Mouse (Mus musculus) ES-E14 (cell line): Measurements from ENCODE around the gene Alpl. TPM values are rescaled to one million over a fixed set of nuclear protein-coding genes. Genes with fewer than 3 reads are reported as not detected.
A peak's percentile ranks its signal among the peaks of the same experiment; 100 is the strongest.

Experiments used
- DNase-seq: peaks from one replicate; pipeline ENCODE4 v3.0.0-alpha.2; 2013; ENCODE audit warnings: low read depth, low spot score
- H3K27ac ChIP-seq: 2 replicates; pipeline ENCODE4 v1.5.1; 2012; ENCODE audit warnings: low read depth, mild to moderate bottlenecking, low read length, moderate library complexity, mixed read lengths; ENCODE audit not compliant: poor library complexity, insufficient read depth, severe bottlenecking
- H3K36me3 ChIP-seq: 2 replicates; pipeline ENCODE4 v1.6.1; 2012; ENCODE audit warnings: mild to moderate bottlenecking, low read length, moderate library complexity, mixed read lengths; ENCODE audit not compliant: control insufficient read depth, poor library complexity, insufficient read depth, severe bottlenecking
- H3K4me1 ChIP-seq, 2 experiments: fragments of 150-350 bp in 1 of 2; sonication (generic) in 1 of 2; 2 replicates each; pipeline ENCODE4 v1.6.1; 2012; ENCODE audit warnings: low read length in 2 of 2, mild to moderate bottlenecking in 1 of 2, mixed read lengths in 1 of 2; ENCODE audit not compliant: control insufficient read depth in 2 of 2, insufficient read depth in 2 of 2, poor library complexity in 1 of 2
- H3K4me3 ChIP-seq, 2 experiments: fragments of 150-350 bp in 1 of 2; sonication (generic) in 1 of 2; 2 replicates each; pipeline ENCODE4 v1.5.1; 2012; ENCODE audit warnings: low read length in 2 of 2, low read depth in 1 of 2, mild to moderate bottlenecking in 1 of 2, mixed read lengths in 1 of 2; ENCODE audit not compliant: insufficient read depth in 1 of 2, poor library complexity in 1 of 2, severe bottlenecking in 1 of 2
- H3K9ac ChIP-seq: 2 replicates; pipeline ENCODE4 v1.6.1; 2012; ENCODE audit warnings: low read depth, mild to moderate bottlenecking, low read length, mixed read lengths; ENCODE audit not compliant: poor library complexity, insufficient read depth, severe bottlenecking
- H3K9me3 ChIP-seq: fragments of 150-350 bp; sonication (generic); 2 replicates; pipeline ENCODE4 v1.6.1; 2012; ENCODE audit warnings: low read depth, mild to moderate bottlenecking, low read length; ENCODE audit not compliant: control insufficient read depth, insufficient read depth
- CHD2 ChIP-seq: IDR thresholded peaks from 2 replicates; pipeline ENCODE4 v1.6.1; 2014; ENCODE audit warnings: mild to moderate bottlenecking, low read depth, low read length, inconsistent platforms
- HCFC1 ChIP-seq: IDR thresholded peaks from 2 replicates; pipeline ENCODE4 v1.6.1; 2012; ENCODE audit warnings: low read length, inconsistent platforms, borderline replicate concordance; ENCODE audit not compliant: insufficient read depth
- MAFK ChIP-seq: IDR thresholded peaks from 2 replicates; pipeline ENCODE4 v1.6.1; 2014; ENCODE audit warnings: mild to moderate bottlenecking, low read depth, low read length, inconsistent platforms; ENCODE audit not compliant: insufficient read depth
- ZC3H11A ChIP-seq: IDR thresholded peaks from 2 replicates; pipeline ENCODE4 v1.6.1; 2012; ENCODE audit warnings: low read depth, mild to moderate bottlenecking, inconsistent platforms, low read length, borderline replicate concordance
- ZNF384 ChIP-seq: IDR thresholded peaks from 2 replicates; pipeline ENCODE4 v1.6.1; 2012; ENCODE audit warnings: low read depth, low read length, inconsistent platforms
- in situ Hi-C, 2 experiments: fragments of 600-800 bp; cut with MboI; formaldehyde crosslinking; loops; one replicate each; pipeline ENCODE4 v1.15.1; 2025; ENCODE audit warnings: low sequenced_read_pairs in 2 of 2, inconsistent platforms in 1 of 2; ENCODE audit not compliant: unreplicated experiment in 2 of 2
- total RNA-seq: library from RNA; depleted of rRNA; stranded (reverse); fragments of 300-350 nt; gene quantifications from 2 replicates; pipeline ENCODE4 v1.2.3, GENCODE M21; 2012

The Alpl gene
- total RNA-seq, 1 experiment: 234 TPM

DNA sequence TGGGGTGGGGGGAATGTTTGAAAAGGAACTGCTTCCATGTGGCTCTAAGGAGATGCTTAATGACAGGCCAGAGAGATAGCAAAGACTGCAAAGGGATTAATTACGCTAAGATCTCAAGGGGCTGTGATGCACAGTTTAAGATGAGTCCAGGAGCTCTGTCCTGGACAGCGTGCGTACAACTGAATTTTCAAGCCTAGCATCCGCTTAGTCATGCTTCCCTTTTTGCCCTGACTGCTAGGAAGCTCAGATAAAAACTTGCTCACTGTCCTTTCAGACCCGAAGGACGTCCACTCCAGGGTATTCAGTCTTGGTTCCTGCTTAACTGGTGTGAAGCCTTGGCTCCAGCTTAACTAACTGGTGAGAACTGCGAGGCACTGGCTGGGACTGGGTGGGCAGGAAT, 55.8 kb downstream of the Alpl start:
- Histone ChIP-seq H3K4me1 (peaks cover 1 to 19% of the 10 kb centered on the region in 2 experiments; a peak in 2 of 4 replicates), H3K4me3 (no peak overlapping the region), H3K9me3 (no peaks in the 10 kb centered on the region), H3K36me3 (peaks cover 20% of the 10 kb centered on the region), H3K27ac (no peak overlapping the region), H3K9ac (no peak overlapping the region)
- TF ChIP-seq HCFC1: no peak
- no peak for TF ChIP-seq CHD2
- TF ChIP-seq ZC3H11A: no peak
- no peak for TF ChIP-seq MAFK
- TF ChIP-seq ZNF384: no peak
- in situ Hi-C loops: no loop called here
- no peak for DNase-seq

DNA sequence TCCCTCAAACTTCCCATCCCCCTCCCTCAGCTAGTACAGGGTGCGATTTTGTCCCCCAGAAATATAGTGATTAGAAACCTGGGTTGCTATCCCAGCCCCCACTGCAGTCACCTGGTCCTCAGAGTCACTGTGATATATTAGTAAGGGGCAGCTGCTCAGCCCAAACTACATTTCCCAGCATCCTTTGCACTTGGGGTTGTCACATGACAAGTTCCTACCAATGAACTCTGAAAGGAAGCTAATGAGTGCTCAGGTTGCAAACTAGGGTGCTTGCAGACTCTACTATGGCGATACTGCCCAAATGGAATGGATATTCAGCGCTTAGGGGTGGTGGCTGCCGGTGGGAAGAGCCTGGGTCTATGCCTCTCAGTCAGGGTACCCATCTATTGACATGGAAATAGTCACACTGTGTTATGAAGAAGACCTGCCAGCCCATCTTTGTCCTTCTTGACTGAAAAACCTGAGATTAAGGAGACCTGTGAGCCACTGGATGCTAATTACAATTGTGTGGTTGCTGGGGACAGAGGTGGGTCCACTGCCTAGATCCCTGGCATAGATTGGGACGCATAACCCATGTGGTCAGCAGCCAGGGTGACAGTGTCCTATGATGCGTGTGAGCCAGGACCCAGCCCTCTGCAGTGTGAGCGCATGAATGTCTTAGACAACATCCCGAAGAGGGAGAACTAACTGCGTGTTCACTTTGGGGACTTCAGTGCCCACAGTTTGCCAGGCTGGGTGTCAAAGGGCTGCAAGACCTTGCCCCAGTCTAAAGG, 56.8 kb downstream of the Alpl start:
- peaks cover 1 to 17% of the 10 kb centered on the region in 2 experiments; a peak in 2 of 4 replicates for H3K4me1 ChIP-seq
- H3K27ac ChIP-seq: no peak overlapping the region
- peak; percentile 54 for DNase-seq
- no peaks in the 10 kb centered on the region for H3K9me3 ChIP-seq
- H3K36me3 ChIP-seq: peaks cover 16% of the 10 kb centered on the region
- no peak for TF ChIP-seq ZNF384
- TF ChIP-seq ZC3H11A: no peak
- TF ChIP-seq HCFC1: peak; percentile 98
- TF ChIP-seq MAFK: no peak
- TF ChIP-seq CHD2: peak; percentile 70
- in situ Hi-C loops: loop anchor here in 1 of 2 experiments (10.0 kb wide), 2 partner anchors 95 to 205 kb away; no protein-coding TSS in a partner anchor
- H3K9ac ChIP-seq: no peak overlapping the region
- peak overlapping the region in 1 of 2 experiments; percentile 42; a peak in 1 of 4 replicates for H3K4me3 ChIP-seq

DNA sequence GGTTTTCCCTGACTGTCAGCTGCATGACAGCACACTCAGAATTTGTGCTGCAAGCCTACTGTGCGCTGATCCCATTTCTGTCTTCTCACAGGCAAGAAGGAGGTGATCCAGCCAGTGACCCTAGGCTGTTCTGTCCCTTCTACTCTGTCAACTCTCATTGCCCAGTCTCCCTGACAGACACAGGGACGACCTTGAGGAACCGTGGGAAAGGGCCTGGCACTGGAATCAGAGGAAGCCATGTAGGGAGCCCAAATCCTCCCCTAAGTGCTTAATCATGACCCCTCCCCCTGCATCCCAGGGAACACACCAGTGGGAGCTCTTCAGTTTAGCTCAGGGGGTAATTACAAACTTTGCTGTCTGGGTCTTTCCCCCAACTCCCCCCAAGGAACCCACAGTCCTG, 58.4 kb downstream of the Alpl start:
- no peak for TF ChIP-seq ZC3H11A
- TF ChIP-seq MAFK: no peak
- TF ChIP-seq CHD2: no peak
- no peak for TF ChIP-seq ZNF384
- no peak for TF ChIP-seq HCFC1
- in situ Hi-C loops: loop anchor here in 1 of 2 experiments (10.0 kb wide), 2 partner anchors 97 to 207 kb away; no protein-coding TSS in a partner anchor
- H3K36me3 ChIP-seq: peaks cover 4% of the 10 kb centered on the region
- no peak overlapping the region for H3K27ac ChIP-seq
- peaks cover 1 to 8% of the 10 kb centered on the region in 2 experiments; a peak in 2 of 4 replicates for H3K4me1 ChIP-seq
- H3K4me3 ChIP-seq: no peak overlapping the region
- no peaks in the 10 kb centered on the region for H3K9me3 ChIP-seq
- H3K9ac ChIP-seq: no peak overlapping the region
- DNase-seq: no peak

DNA sequence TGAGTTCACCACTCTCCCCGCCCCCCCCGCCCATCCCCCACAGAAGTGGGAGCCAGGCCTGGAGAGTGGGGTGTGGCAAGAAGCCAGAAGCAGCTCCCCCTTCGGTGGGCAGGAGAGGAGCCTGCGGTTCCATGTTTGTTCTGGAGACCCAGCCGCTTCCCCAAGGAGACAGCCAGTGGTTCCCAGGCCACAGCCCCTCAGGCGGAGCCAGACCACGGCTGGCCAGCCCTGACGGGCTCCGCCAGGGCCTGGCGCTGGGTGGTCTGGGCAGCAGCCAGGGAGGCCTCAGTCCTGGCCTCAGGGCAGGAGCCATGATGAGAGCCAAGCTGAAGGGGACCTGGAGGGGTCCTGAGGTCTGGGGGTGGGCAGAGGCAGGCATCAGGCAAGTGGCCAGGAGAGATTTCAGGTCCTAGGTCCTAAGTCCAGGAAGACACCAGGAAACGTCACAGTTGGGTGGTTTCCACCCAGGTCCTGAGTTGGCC, 59.9 kb downstream of the Alpl start:
- Histone ChIP-seq H3K9me3 (no peaks in the 10 kb centered on the region), H3K36me3 (no peaks in the 10 kb centered on the region; the same call in 1 of the 2 replicates), H3K4me3 (peak overlapping the region in 1 of 2 experiments; percentile 15; a peak in 1 of 4 replicates), H3K4me1 (peaks cover 1 to 8% of the 10 kb centered on the region in 2 experiments; a peak in 2 of 4 replicates), H3K9ac (no peak overlapping the region), H3K27ac (no peak overlapping the region)
- TF ChIP-seq ZNF384: no peak
- TF ChIP-seq CHD2: no peak
- TF ChIP-seq HCFC1: no peak
- TF ChIP-seq MAFK: no peak
- no peak for TF ChIP-seq ZC3H11A
- DNase-seq: no peak
- in situ Hi-C loops: loop anchor here in 1 of 2 experiments (10.0 kb wide), 2 partner anchors 99 to 209 kb away; no protein-coding TSS in a partner anchor
